Mouse (Mus musculus) left cerebral cortex, postnatal 25 days (tissue): ENCODE data around the gene Tmem238. TPM values are rescaled to one million over a fixed set of nuclear protein-coding genes. Genes with fewer than 3 reads are reported as not detected.

Experiments
- DNase-seq, 2 experiments: peaks; one replicate each; pipeline ENCODE4 v3.0.0; 2022; ENCODE audit warnings: low spot score in 2 of 2, mixed read lengths in 1 of 2
- intact Hi-C: fragments of 180-260 bp; cut with DNase I; formaldehyde crosslinking; loops from one replicate; pipeline ENCODE4 v1.15.1; 2025
- total RNA-seq, 2 experiments: library from RNA; stranded (reverse); gene quantifications; 2 replicates each; pipeline ENCODE4 v1.2.3; 2021

Tmem238 gene
- total RNA-seq, 2 experiments from 2014 or later = 2.3 to 3.0 TPM

GRCm38 (mm10) chr7:4751971-4752820 lies 37.3 kb downstream of the Tmem238 start:
- no peak for DNase-seq
- intact Hi-C loops = no loop called here

DNA sequence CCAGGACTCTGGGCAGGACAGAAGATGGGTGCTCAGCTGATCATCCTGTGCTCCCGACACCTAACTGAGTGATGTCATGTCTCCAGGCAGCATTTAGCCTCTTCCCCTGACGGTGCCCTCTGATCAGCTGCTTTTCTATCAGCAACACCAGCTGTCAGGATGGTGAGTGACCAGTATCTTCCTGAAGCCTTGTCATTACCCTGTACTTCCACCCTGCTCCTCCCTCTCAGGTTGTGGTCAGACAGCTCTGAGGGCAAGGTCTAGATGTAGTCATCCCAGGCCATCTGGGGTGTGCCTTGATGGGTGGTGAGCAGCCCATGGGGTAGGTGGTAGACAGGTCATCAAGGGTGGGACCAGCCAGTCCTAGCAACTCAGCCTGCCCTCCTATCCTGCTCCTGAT lies 40.3 kb downstream of the Tmem238 start:
- DNase-seq = no peak
- intact Hi-C loops = no loop called here

GRCm38 (mm10) chr7:4748321-4748720 lies 41.1 kb downstream of the Tmem238 start:
- intact Hi-C loops = no loop called here
- no peak for DNase-seq

GRCm38 (mm10) chr7:4747156-4747899 lies 42.1 kb downstream of the Tmem238 start:
- DNase-seq = no peak
- intact Hi-C loops = no loop called here

DNA sequence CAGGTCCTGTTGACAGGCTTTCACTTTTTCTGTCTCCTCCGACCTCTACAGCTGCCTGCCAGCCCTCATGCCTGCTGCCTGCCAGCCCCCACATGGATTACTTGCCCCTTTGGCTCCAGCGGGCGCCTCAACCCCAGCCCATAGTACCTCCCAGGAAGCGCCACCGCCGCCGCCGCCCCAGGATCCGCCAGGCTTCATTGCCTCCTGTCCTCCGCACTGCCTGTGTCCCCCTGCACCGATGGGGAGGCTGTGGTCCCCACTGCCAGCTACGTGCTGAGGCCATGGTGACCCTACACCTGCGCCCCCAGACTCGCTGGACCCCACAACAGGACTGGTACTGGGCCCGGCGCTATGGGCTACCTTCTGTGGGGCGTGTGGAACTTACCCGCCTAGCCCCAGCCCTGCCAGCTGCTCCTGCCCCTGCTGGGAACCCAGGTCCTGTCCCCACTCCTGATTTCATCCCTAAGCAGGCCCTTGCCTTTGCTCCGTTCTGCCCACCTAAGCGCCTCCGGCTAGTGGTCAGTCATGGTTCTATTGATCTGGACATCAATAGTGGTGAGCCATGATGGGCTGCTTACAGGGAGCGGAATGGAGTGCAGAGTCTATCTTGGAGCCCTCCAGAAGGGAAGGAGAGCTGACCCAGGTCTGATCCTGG lies 43.0 kb downstream of the Tmem238 start:
- intact Hi-C loops = no loop called here
- DNase-seq = no peak

DNA sequence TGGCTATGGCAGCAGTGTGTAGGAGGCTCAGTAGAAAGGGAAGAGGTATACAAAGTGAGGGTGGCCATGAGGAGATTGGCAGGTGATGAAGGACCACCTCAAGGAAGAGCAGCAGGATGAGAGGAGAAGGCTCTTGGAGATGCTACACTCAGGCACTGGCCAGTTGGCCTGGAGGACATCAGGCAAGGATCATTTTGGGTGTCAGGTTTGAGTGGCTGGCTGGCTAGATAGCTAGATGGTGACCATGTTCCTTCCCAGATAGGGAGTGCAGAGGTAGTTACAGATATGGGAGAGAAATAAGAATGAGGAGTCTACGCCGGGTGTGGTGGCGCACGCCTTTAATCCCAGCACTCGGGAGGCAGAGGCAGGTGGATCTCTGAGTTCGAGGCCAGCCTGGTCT lies 44.6 kb downstream of the Tmem238 start:
- intact Hi-C loops = no loop called here

DNA sequence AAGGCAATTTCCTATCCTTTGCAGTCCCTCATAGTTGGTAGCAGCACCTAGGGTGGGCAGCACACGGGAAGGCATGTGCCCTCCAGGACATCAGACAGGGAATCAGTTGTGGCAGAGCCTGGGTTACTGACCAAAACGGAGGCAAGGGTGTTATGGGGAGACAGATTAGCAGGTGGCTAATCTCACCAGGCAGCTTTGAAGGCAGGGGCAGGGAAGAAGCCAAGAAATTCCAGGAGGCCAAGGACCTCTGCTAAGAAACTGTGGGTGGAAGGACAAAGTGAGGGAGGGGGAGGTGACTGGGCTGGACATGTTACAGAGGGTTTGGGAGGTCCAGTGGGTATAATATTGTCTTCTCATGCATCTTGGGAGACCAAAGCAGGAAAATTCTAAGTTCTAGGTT lies 46.1 kb downstream of the Tmem238 start:
- no peak for DNase-seq
- intact Hi-C loops = no loop called here

More for the DNA sequence above, 44.6 kb downstream of the Tmem238 start:
- DNase-seq = no peak

GRCm38 (mm10) chr7:4742482-4742819 lies 47.0 kb downstream of the Tmem238 start:
- DNase-seq = no peak
- intact Hi-C loops = no loop called here

GRCm38 (mm10) chr7:4741672-4742481 lies 47.6 kb downstream of the Tmem238 start:
- DNase-seq = no peak
- intact Hi-C loops = no loop called here

DNA sequence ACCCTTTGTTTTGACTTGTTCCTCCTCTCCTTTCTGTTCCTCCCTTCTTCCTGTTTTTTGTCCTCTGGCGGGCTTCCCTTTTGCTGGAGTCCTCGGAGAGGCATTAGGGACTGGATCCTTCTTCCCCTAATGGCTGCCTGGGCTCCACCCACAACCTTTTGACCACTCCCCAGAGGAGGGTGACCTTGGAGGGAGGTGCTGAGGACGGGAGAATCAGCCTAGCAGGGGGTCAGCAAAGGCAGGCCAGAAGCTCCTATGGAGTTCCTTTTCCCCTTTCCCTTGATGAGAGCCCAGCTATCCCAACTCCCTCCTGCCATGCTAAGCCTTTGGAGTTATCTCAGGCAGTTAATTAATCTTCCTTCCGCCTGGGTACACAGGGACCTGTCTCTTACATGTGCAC lies 48.3 kb downstream of the Tmem238 start:
- intact Hi-C loops = no loop called here
- peak in 1 of 2 experiments; percentile 24 for DNase-seq

DNA sequence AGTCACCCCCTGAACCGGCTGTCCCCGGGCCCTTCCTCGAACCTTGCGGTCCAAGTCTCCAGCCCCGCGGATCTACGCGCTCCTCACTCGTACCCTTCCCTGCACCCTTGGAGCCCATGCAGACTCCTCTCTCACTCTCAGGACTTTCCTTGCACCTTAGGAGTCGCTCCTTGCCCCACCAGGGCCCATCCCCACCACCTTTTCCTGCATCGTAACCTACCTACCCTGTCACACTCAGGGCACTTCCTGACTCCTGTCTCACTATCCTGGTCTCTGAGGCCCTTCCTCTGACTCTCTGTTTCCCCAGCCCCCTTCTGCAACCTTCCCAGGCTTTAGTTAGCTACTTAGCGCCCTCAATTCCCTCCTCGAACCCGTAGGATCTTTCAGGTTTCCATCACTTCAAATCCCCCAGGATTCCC lies 49.1 kb downstream of the Tmem238 start:
- intact Hi-C loops = no loop called here
- no peak for DNase-seq

DNA sequence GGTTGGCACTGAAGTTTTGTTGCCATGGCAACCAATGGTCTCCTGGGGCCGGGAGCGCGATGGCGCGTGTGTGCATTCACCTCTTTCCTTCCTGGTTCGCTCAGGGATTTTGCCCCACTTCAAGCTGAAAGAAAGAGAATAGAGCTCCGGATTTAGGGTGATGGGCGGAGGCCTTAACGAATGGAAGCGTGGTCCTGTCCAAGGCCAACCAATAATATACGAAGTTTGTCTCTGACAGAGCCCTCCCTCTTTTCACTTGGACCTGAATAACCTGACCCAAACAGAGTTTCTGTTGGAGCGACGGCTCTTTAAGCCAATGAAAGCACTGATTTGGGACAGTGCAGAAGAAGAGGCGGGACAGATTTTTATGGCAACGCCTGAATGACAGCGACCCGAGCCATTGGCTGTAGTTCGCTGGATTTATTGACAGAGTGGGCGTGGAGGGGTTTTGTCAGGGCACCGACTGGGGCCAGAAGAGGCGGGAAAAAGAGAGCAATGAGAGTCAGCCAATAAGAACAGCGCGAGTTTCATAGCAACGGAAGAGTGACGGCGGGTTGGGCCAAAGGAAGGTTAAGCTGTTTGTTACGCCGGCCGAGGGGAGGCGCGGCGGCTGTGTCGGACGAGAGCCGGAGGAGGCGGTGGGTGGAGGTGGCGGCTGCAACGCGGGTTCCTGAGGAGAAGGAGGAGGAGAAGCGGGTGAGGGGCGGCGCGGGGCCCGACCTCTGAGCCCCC lies 49.7 kb downstream of the Tmem238 start, which contains the start of gene Kmt5c:
Gene Kmt5c (plus strand): TSS at position 572 of the 732 bp plus-strand sequence.
- DNase-seq = peak; percentile 98 to 100
- intact Hi-C loops = loop anchor here (2.0 kb wide), 1 partner anchor 53 kb away; the partner anchor contains the start of gene Rpl28

- intact Hi-C loops = loop anchor here (2.0 kb wide), 1 partner anchor 54 kb away; the partner anchor contains the start of gene Rpl28
- no peak for DNase-seq
Observed at GRCm38 (mm10) chr7:4739041-4739543, 50.4 kb downstream of the Tmem238 start.

Other genes starting within 250 kb of the Tmem238 start
- gene Syt5, start 242.1 kb downstream of the Tmem238 start, total RNA-seq = 100 to 1,000 TPM; 261 to 281 TPM
- gene Ptprh, start 185.6 kb downstream of the Tmem238 start, total RNA-seq = under 1 TPM; 0.46 to 0.71 TPM
- gene Tmem86b, start 158.2 kb downstream of the Tmem238 start, total RNA-seq = 10 to 100 TPM; 14.0 to 16.7 TPM
- 100 to 1,000 TPM; 145 to 148 TPM for gene Ppp6r1, start 130.6 kb downstream of the Tmem238 start, total RNA-seq
- 100 to 1,000 TPM in 1 of 2 experiments, 10 to 100 TPM in 1; 91.8 to 105 TPM for gene Hspbp1, start 104.6 kb downstream of the Tmem238 start, total RNA-seq
- gene Brsk1, start 99.1 kb downstream of the Tmem238 start, total RNA-seq = 100 to 1,000 TPM; 394 to 407 TPM
- not detected for gene Tmem150b, start 64.4 kb downstream of the Tmem238 start, total RNA-seq
- gene Kmt5c, start 49.5 kb downstream of the Tmem238 start, total RNA-seq = 10 to 100 TPM; 25.0 to 30.4 TPM
- 1 to 10 TPM; 4.6 to 5.9 TPM for gene Cox6b2, start 36.6 kb downstream of the Tmem238 start, total RNA-seq
- gene Fam71e2, start 18.4 kb downstream of the Tmem238 start, total RNA-seq = not detected
- under 1 TPM; 0.69 to 0.83 TPM for gene Il11, start 6.8 kb downstream of the Tmem238 start, total RNA-seq
- not detected for gene Tmem190, start 6.7 kb downstream of the Tmem238 start, total RNA-seq
- 100 to 1,000 TPM; 428 to 431 TPM for gene Rpl28, start 3.2 kb upstream of the Tmem238 start, total RNA-seq
- 100 to 1,000 TPM; 108 to 110 TPM for gene Ube2s, start 22.9 kb upstream of the Tmem238 start, total RNA-seq
- 100 to 1,000 TPM; 115 to 148 TPM for gene Shisa7, start 55.0 kb upstream of the Tmem238 start, total RNA-seq
- gene Isoc2b, start 80.6 kb upstream of the Tmem238 start, total RNA-seq = 1 to 10 TPM; 3.3 to 4.1 TPM
- gene Isoc2a, start 87.5 kb upstream of the Tmem238 start, total RNA-seq = 10 to 100 TPM; 10.4 to 11.0 TPM
- gene Gm36210, start 116.9 kb upstream of the Tmem238 start, total RNA-seq = under 1 TPM in 1 of 2 experiments, not detected in 1; 0.25 TPM
- gene Zfp628, start 125.6 kb upstream of the Tmem238 start, total RNA-seq = 10 to 100 TPM; 14.3 to 14.6 TPM
- gene Nat14, start 132.4 kb upstream of the Tmem238 start, total RNA-seq = 100 to 1,000 TPM in 1 of 2 experiments, 10 to 100 TPM in 1; 94.4 to 103 TPM
- 1 to 10 TPM; 2.3 to 2.4 TPM for gene Ssc5d, start 136.1 kb upstream of the Tmem238 start, total RNA-seq
- gene Sbk2, start 174.8 kb upstream of the Tmem238 start, total RNA-seq = not detected
- under 1 TPM; 0.34 to 0.85 TPM for gene Sbk3, start 181.5 kb upstream of the Tmem238 start, total RNA-seq
- 10 to 100 TPM; 24.8 to 33.7 TPM for gene Zfp579, start 206.5 kb upstream of the Tmem238 start, total RNA-seq
- gene Zfp524, start 224.8 kb upstream of the Tmem238 start, total RNA-seq = 1 to 10 TPM; 6.9 TPM
- gene Fiz1, start 225.0 kb upstream of the Tmem238 start, total RNA-seq = 10 to 100 TPM; 21.2 to 31.2 TPM
- not detected for gene Gm44973, start 225.8 kb upstream of the Tmem238 start, total RNA-seq
- 10 to 100 TPM; 32.9 to 34.5 TPM for gene Zfp865, start 230.7 kb upstream of the Tmem238 start, total RNA-seq
- gene Ccdc106, start 230.9 kb upstream of the Tmem238 start, total RNA-seq = 10 to 100 TPM; 52.0 to 65.0 TPM
- 1 to 10 TPM in 1 of 2 experiments, under 1 TPM in 1; 0.85 to 1.2 TPM for gene 4632433K11Rik, start 244.5 kb upstream of the Tmem238 start, total RNA-seq
- gene Zfp784, start 248.8 kb upstream of the Tmem238 start, total RNA-seq = 1 to 10 TPM; 5.4 to 6.5 TPM